Mouse (Mus musculus) spleen, adult 18-20 months (tissue): ENCODE results near the gene Ankrd24.

Source experiments
- DNase-seq, 2 experiments: peaks; one replicate each; pipeline ENCODE4 v3.0.0; 2022; ENCODE audit warnings: mixed read lengths in 2 of 2

The Ankrd24 gene

GRCm38 (mm10) chr10:81628390-81628789 lies at the start of gene Ankrd24:
TSS of gene Ankrd24 (plus strand) at chr10:81628540.
- DNase-seq: no peak

GRCm38 (mm10) chr10:81579967-81580366 lies 48.4 kb upstream of the Ankrd24 start:
- DNase-seq: no peak

GRCm38 (mm10) chr10:81580441-81581070 lies 47.8 kb upstream of the Ankrd24 start:
- DNase-seq: no peak

GRCm38 (mm10) chr10:81583347-81583746 lies 45.0 kb upstream of the Ankrd24 start:
- DNase-seq: no peak

GRCm38 (mm10) chr10:81588739-81589138 lies 39.6 kb upstream of the Ankrd24 start:
- no peak for DNase-seq

- DNase-seq: no peak
Observed at GRCm38 (mm10) chr10:81591846-81592245, 36.5 kb upstream of the Ankrd24 start.

- no peak for DNase-seq
Observed at GRCm38 (mm10) chr10:81592631-81593030, 35.7 kb upstream of the Ankrd24 start.

GRCm38 (mm10) chr10:81593223-81593622 lies 35.1 kb upstream of the Ankrd24 start:
- no peak for DNase-seq

GRCm38 (mm10) chr10:81593935-81594334 lies 34.4 kb upstream of the Ankrd24 start:
- DNase-seq: no peak

- no peak for DNase-seq
Observed at GRCm38 (mm10) chr10:81595599-81595998, 32.7 kb upstream of the Ankrd24 start.

- DNase-seq: no peak
Observed at GRCm38 (mm10) chr10:81596611-81597010, 31.7 kb upstream of the Ankrd24 start.

GRCm38 (mm10) chr10:81597137-81597950 lies 31.0 kb upstream of the Ankrd24 start:
- no peak for DNase-seq

- no peak for DNase-seq
Observed at GRCm38 (mm10) chr10:81598342-81598741, 30.0 kb upstream of the Ankrd24 start.

- DNase-seq: no peak
Observed at GRCm38 (mm10) chr10:81598871-81599270, 29.5 kb upstream of the Ankrd24 start.

GRCm38 (mm10) chr10:81599630-81600029 lies 28.7 kb upstream of the Ankrd24 start:
- no peak for DNase-seq

GRCm38 (mm10) chr10:81600096-81600495 lies 28.2 kb upstream of the Ankrd24 start:
- no peak for DNase-seq

GRCm38 (mm10) chr10:81600738-81601203 lies 27.6 kb upstream of the Ankrd24 start, which contains the start of gene Tle6:
TSS of gene Tle6 (minus strand) at chr10:81601073.
- peak; percentile 84 to 89 for DNase-seq

- DNase-seq: no peak
Observed at GRCm38 (mm10) chr10:81601396-81601905, 26.9 kb upstream of the Ankrd24 start.

- no peak for DNase-seq
Observed at GRCm38 (mm10) chr10:81602741-81603151, 25.6 kb upstream of the Ankrd24 start.

- no peak for DNase-seq
Observed at GRCm38 (mm10) chr10:81604019-81604967, 24.0 kb upstream of the Ankrd24 start.

GRCm38 (mm10) chr10:81604968-81605665 lies 23.2 kb upstream of the Ankrd24 start:
- peak; percentile 67 to 81 for DNase-seq

GRCm38 (mm10) chr10:81605666-81605973 lies 22.7 kb upstream of the Ankrd24 start:
- no peak for DNase-seq
